14 mouse cellular contexts compared by ENCODE assay signal in the genomic region with DNA sequence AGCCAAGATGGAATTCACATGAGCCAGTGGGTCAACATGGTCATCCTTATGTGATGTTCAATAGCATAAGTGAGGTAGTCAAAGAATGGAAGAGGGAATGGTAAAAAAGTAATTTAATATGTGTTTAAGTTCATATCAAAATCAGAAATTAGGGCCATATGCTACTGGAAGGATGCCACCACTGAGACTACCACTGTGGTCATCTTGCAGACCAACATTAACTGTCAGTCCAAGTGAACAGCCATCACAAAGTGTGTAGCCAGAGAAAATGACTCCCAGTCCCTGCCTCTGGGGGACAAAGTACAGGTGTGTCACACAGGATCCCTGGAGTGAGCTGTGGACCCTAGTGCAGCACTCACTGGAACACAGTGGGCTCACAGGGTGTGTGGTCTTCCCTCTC. TPM values are rescaled to one million over a fixed set of nuclear protein-coding genes. Genes with fewer than 3 reads are reported as not detected.
DNase-seq lines count a peak whose midpoint lies in the region; ATAC-seq lines count a peak whose summit lies in the region.
"Not testable (repeated sequence)": the region's sequence is repeated elsewhere in the genome, so short reads cannot be mapped to it uniquely, and the experiment has no call there.
"Had no signal": no experiment of that assay in that cellular context is flagged by ENCODE, and none has a peak within 500 bp of the region (broad histone marks: within the 10 kb centered on the region; RNA-seq: fewer than 3 reads in every experiment).

No protein-coding gene starts in this region.

- peaks cover 13% of the 10 kb centered on the region for H3K4me1 ChIP-seq in embryonic facial prominence, embryonic 10.5 days
- H3K4me1 ChIP-seq in intestine, embryonic 14.5 days (replicated peaks; ENCODE audit: control insufficient read depth, insufficient read depth, low read length); midbrain, embryonic 11.5 days (ENCODE audit: control insufficient read depth, insufficient read depth, low read length): not testable (repeated sequence)
- H3K4me1 ChIP-seq in limb, embryonic 10.5 days, result peaks cover 13% of the 10 kb centered on the region

- not testable (repeated sequence) for H3K9ac ChIP-seq in intestine, embryonic 14.5 days (ENCODE audit: low read length); midbrain, embryonic 11.5 days (ENCODE audit: low read length)

- H3K4me2 ChIP-seq in intestine, embryonic 14.5 days (ENCODE audit: low read length); midbrain, embryonic 11.5 days: not testable (repeated sequence)

- ATAC-seq in intestine, embryonic 14.5 days (replicated peaks; ENCODE audit: low FRiP score, low TSS enrichment, low read depth); midbrain, embryonic 11.5 days (ENCODE audit: low FRiP score): not testable (repeated sequence)

- not testable (repeated sequence) for H3K36me3 ChIP-seq in embryonic facial prominence, embryonic 10.5 days (replicated peaks); intestine, embryonic 14.5 days (ENCODE audit: control insufficient read depth, insufficient read depth, low read length); limb, embryonic 10.5 days; midbrain, embryonic 11.5 days (ENCODE audit: control insufficient read depth, insufficient read depth, low read length)

- H3K27ac ChIP-seq in embryonic facial prominence, embryonic 10.5 days (replicated peaks); intestine, embryonic 14.5 days (ENCODE audit: low read depth); limb, embryonic 10.5 days; midbrain, embryonic 11.5 days (ENCODE audit: low read depth, low read length): not testable (repeated sequence)

- not testable (repeated sequence) for H3K4me3 ChIP-seq in embryonic facial prominence, embryonic 10.5 days; intestine, embryonic 14.5 days (ENCODE audit: low read depth, low read length); limb, embryonic 10.5 days; midbrain, embryonic 11.5 days (ENCODE audit: low read depth, low read length)

- not testable (repeated sequence) for H3K9me3 ChIP-seq in embryonic facial prominence, embryonic 10.5 days; intestine, embryonic 14.5 days (ENCODE audit: control insufficient read depth, low read length); limb, embryonic 10.5 days (replicated peaks); midbrain, embryonic 11.5 days (ENCODE audit: control insufficient read depth, low read length)

- peaks cover 51% of the 10 kb centered on the region for H3K27me3 ChIP-seq in embryonic facial prominence, embryonic 10.5 days (replicated peaks; ENCODE audit: low read depth, poor library complexity, severe bottlenecking)
- H3K27me3 ChIP-seq in intestine, embryonic 14.5 days (replicated peaks; ENCODE audit: control insufficient read depth, insufficient read depth, low read length), result peaks cover 16% of the 10 kb centered on the region
- H3K27me3 ChIP-seq in limb, embryonic 10.5 days (ENCODE audit: low read depth, poor library complexity, severe bottlenecking), result peaks cover 45% of the 10 kb centered on the region
- H3K27me3 ChIP-seq in midbrain, embryonic 11.5 days (ENCODE audit: control insufficient read depth, insufficient read depth, low read length), result not testable (repeated sequence)

- peak; percentile 1 for DNase-seq in adipocyte (ENCODE audit: low spot score)
- DNase-seq in embryonic facial prominence, embryonic 10.5 days (ENCODE audit: low spot score), result peak; percentile 7
- peak; percentile 61 for DNase-seq in heart, adult 11 months
- DNase-seq in intestine, embryonic 14.5 days (ENCODE audit: low spot score), result peak; percentile 32
- peak; percentile 12 for DNase-seq in limb, embryonic 10.5 days (ENCODE audit: low spot score)
- peak; percentile 66 for DNase-seq in midbrain, embryonic 11.5 days (ENCODE audit: low spot score, missing footprints)

RNA-seq across cellular contexts. Expression of a gene that starts 23.7 kb away (rescaled TPM):
- polyA plus RNA-seq in embryonic facial prominence, embryonic 10.5 days (2016; fragmentation: Nextera tagmentation; extraction: Ambion mirVana), result not detected in 2 replicates
- polyA plus RNA-seq in intestine, embryonic 14.5 days (2014; fragmentation: Nextera tagmentation; extraction: Ambion mirVana), result not detected in 2 replicates
- polyA plus RNA-seq in limb, embryonic 10.5 days (2016; fragmentation: Nextera tagmentation; extraction: Ambion mirVana), result not detected in 2 replicates
- polyA plus RNA-seq in midbrain, embryonic 11.5 days (2014; fragmentation: Nextera tagmentation; extraction: Ambion mirVana), result not detected in 2 replicates
- polyA plus RNA-seq: adrenal gland, adult 2 months; brain, embryonic 14.5 days; CD4-positive, CD25-positive, alpha-beta regulatory T cell, adult 4 months; G1E had no signal

RNA-seq across cellular contexts. Expression of a gene that starts 39.1 kb away (rescaled TPM):
- not detected in 2 replicates for polyA plus RNA-seq in embryonic facial prominence, embryonic 10.5 days (2016; fragmentation: Nextera tagmentation; extraction: Ambion mirVana)
- polyA plus RNA-seq in intestine, embryonic 14.5 days (2014; fragmentation: Nextera tagmentation; extraction: Ambion mirVana), result not detected in 2 replicates
- polyA plus RNA-seq in limb, embryonic 10.5 days (2016; fragmentation: Nextera tagmentation; extraction: Ambion mirVana), result not detected in 2 replicates
- polyA plus RNA-seq in midbrain, embryonic 11.5 days (2014; fragmentation: Nextera tagmentation; extraction: Ambion mirVana), result not detected in 2 replicates
- polyA plus RNA-seq: brain, embryonic 14.5 days; C2C12; cerebellum, adult 2 months; G1E; Patski had no signal

RNA-seq across cellular contexts. Expression of a gene that starts 39.4 kb away (rescaled TPM):
- 7.4 and 9.0 TPM in 2 replicates for polyA plus RNA-seq in embryonic facial prominence, embryonic 10.5 days (2016; fragmentation: Nextera tagmentation; extraction: Ambion mirVana)
- 15.0 and 17.8 TPM in 2 replicates for polyA plus RNA-seq in intestine, embryonic 14.5 days (2014; fragmentation: Nextera tagmentation; extraction: Ambion mirVana)
- 5.6 and 9.7 TPM in 2 replicates for polyA plus RNA-seq in limb, embryonic 10.5 days (2016; fragmentation: Nextera tagmentation; extraction: Ambion mirVana)
- 7.3 and 7.6 TPM in 2 replicates for polyA plus RNA-seq in midbrain, embryonic 11.5 days (2014; fragmentation: Nextera tagmentation; extraction: Ambion mirVana)

RNA-seq across cellular contexts. Expression of a gene that starts 39.6 kb away (rescaled TPM):
- polyA plus RNA-seq in embryonic facial prominence, embryonic 10.5 days (2016; fragmentation: Nextera tagmentation; extraction: Ambion mirVana), result not detected in 2 replicates
- polyA plus RNA-seq in intestine, embryonic 14.5 days (2014; fragmentation: Nextera tagmentation; extraction: Ambion mirVana), result not detected in 2 replicates
- polyA plus RNA-seq in limb, embryonic 10.5 days (2016; fragmentation: Nextera tagmentation; extraction: Ambion mirVana), result not detected in 2 replicates
- not detected in 2 replicates for polyA plus RNA-seq in midbrain, embryonic 11.5 days (2014; fragmentation: Nextera tagmentation; extraction: Ambion mirVana)
- polyA plus RNA-seq: brain, embryonic 14.5 days; C2C12; cerebellum, adult 2 months; G1E had no signal

RNA-seq across cellular contexts. Expression of a gene that starts 47.3 kb away (rescaled TPM):
- not detected in 2 replicates for polyA plus RNA-seq in embryonic facial prominence, embryonic 10.5 days (2016; fragmentation: Nextera tagmentation; extraction: Ambion mirVana)
- not detected in 2 replicates for polyA plus RNA-seq in intestine, embryonic 14.5 days (2014; fragmentation: Nextera tagmentation; extraction: Ambion mirVana)
- polyA plus RNA-seq in limb, embryonic 10.5 days (2016; fragmentation: Nextera tagmentation; extraction: Ambion mirVana), result not detected in 2 replicates
- polyA plus RNA-seq in midbrain, embryonic 11.5 days (2014; fragmentation: Nextera tagmentation; extraction: Ambion mirVana), result not detected in 2 replicates
- polyA plus RNA-seq: activated CD4-positive, CD25-positive, alpha-beta regulatory T cell, adult 4 months; adrenal gland, adult 2 months; brain, embryonic 14.5 days; C2C12; cerebellum, adult 2 months; G1E; Patski had no signal

Comparison
In these comparisons a context has a peak if more than half of its experiments do, and no peak if none do; other contexts are left out.
1. DNase-seq: peak in every context shown above with its lines; median percentile 66 in midbrain, embryonic 11.5 days; 61 in heart, adult 11 months; 32 in intestine, embryonic 14.5 days; 12 in limb, embryonic 10.5 days; 7 in embryonic facial prominence, embryonic 10.5 days; 1 in adipocyte.